Mouse (Mus musculus): ENCODE measurements around the gene Bicral. TPM values are rescaled to one million over a fixed set of nuclear protein-coding genes. Genes with fewer than 3 reads are reported as not detected.

Gene Bicral
- polyA plus RNA-seq, 2 experiments: 5.4 to 17.7 TPM

DNA sequence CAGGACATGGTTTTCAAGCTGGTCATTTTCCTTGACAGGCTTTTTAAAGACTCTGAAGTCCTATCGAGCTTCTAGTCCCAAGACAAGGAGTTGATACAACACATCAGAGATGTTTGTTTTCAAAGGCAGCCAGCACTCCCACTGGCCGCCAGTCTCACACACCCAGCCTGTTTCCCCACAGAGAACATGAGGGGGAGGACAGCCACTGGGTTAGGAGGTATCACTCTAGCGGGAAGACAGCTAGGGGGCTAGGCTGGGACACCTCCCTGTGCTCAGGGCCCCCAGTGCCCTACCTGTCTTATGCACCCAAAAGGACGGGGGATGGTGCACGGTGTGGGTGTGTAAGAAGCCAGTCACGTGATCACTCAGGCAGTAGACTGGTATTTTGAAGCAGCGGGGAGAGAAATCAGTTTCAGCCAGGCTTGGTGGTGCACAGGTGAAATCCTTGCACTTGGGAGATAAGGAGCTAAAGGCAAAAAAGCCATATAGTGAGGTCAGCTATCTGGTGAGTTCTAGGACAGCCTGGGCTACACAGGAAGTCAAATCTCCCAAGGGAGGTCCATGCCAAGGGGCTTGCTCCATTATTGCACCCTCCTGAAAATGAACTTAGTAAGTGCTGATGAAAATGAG is 6.4 kb upstream of the Bicral start:
- H3K9ac ChIP-seq (ENCODE audit: low read depth, low read length, severe bottlenecking): no peak overlapping the region
- H3K9me3 ChIP-seq (ENCODE audit: control insufficient read depth, low read length): no peaks in the 10 kb centered on the region
- no peak for ATAC-seq (ENCODE audit: low FRiP score, low read depth)
- DNase-seq (ENCODE audit: low spot score): no peak
- no peaks in the 10 kb centered on the region for H3K27me3 ChIP-seq (ENCODE audit: control insufficient read depth, insufficient read depth, low read length)
- no peak overlapping the region for H3K27ac ChIP-seq (replicated peaks; ENCODE audit: low read depth, low read length)
- WGBS: 75% methylated on average over 7 of the region's 7 CpGs
- no peak overlapping the region for H3K4me3 ChIP-seq (replicated peaks; ENCODE audit: low read length)
- no peak overlapping the region for H3K4me2 ChIP-seq (replicated peaks; ENCODE audit: low read depth, low read length, severe bottlenecking)
- TF ChIP-seq POLR2A (IDR thresholded peaks at IDR 0.05; ENCODE audit: borderline replicate concordance, extremely low read depth, insufficient read depth, insufficient read length): no peak
- H3K36me3 ChIP-seq (ENCODE audit: control insufficient read depth, insufficient read depth, low read length): no peaks in the 10 kb centered on the region
- H3K4me1 ChIP-seq (ENCODE audit: control insufficient read depth, insufficient read depth, low read length): no peaks in the 10 kb centered on the region

DNA sequence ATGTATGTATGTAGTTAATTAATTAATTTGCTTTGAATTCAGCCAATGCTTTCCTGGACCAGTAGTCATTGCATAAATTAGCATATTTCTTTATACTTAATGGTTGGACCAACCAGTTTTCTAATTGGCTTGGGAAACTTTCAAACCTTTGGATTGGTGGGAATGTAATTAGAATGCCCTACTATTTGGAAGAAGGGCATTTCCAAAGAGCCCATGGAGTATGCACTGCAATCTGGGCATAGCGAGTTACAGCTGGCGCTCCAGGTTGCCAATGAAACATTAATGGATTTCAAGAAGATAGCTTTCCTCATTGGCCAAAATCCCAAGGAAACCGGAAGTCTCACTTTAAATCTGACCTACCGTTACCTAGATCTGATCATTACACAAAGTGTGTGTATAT is 1.8 kb upstream of the Bicral start:
- H3K4me1 ChIP-seq (ENCODE audit: control insufficient read depth, insufficient read depth, low read length): peaks cover 7% of the 10 kb centered on the region
- H3K4me3 ChIP-seq (replicated peaks; ENCODE audit: low read length): no peak overlapping the region
- no peak for ATAC-seq (ENCODE audit: low FRiP score, low read depth)
- no peaks in the 10 kb centered on the region for H3K36me3 ChIP-seq (ENCODE audit: control insufficient read depth, insufficient read depth, low read length)
- DNase-seq (ENCODE audit: low spot score): no peak
- no peak overlapping the region for H3K27ac ChIP-seq (replicated peaks; ENCODE audit: low read depth, low read length)
- H3K4me2 ChIP-seq (replicated peaks; ENCODE audit: low read depth, low read length, severe bottlenecking): no peak overlapping the region
- no peaks in the 10 kb centered on the region for H3K9me3 ChIP-seq (ENCODE audit: control insufficient read depth, low read length)
- H3K9ac ChIP-seq (ENCODE audit: low read depth, low read length, severe bottlenecking): no peak overlapping the region
- WGBS: 84% methylated on average over 4 of the region's 4 CpGs
- no peaks in the 10 kb centered on the region for H3K27me3 ChIP-seq (ENCODE audit: control insufficient read depth, insufficient read depth, low read length)
- no peak for TF ChIP-seq POLR2A (IDR thresholded peaks at IDR 0.05; ENCODE audit: borderline replicate concordance, extremely low read depth, insufficient read depth, insufficient read length)

DNA sequence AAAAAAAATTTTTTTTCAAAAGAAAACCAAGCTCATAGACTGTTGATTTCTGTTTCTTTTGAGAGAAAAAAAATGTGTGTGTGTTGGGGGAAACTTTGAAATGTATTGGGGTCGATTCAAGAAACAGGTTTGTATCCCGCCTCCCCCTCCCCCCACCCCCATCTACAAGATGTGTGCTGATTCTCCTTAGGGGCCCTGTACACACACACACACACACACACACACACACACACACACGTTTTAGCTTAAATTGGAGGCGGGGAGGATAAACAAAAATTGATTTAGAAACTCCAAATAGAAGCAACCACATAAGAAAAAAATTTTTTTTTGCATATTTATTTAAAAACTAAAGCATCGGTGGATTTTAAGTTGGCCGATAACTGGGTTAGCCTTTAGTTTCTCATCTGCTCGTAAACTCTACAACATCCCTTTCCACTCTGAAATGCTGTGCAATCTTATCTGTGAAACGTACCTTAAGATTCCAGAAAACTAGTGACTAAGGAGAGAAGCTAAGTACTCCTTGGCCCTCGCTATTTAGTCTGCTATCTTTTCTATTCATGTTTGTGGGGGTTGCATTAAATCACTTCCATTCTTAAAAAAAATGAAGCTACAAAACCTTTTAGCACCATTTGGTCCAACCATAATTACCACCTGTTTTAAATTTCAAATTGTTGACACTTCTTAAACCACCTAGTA is 615 bp upstream of the Bicral start:
- H3K4me2 ChIP-seq (replicated peaks; ENCODE audit: low read depth, low read length, severe bottlenecking): peak overlapping the region; percentile 62
- WGBS: 8% methylated on average over 9 of the region's 9 CpGs
- DNase-seq (ENCODE audit: low spot score) (peak; percentile 53), ATAC-seq (ENCODE audit: low FRiP score, low read depth) (no peak)
- peak overlapping the region; percentile 100 for H3K27ac ChIP-seq (replicated peaks; ENCODE audit: low read depth, low read length)
- no peak for TF ChIP-seq POLR2A (IDR thresholded peaks at IDR 0.05; ENCODE audit: borderline replicate concordance, extremely low read depth, insufficient read depth, insufficient read length)
- H3K36me3 ChIP-seq (ENCODE audit: control insufficient read depth, insufficient read depth, low read length): peaks cover 6% of the 10 kb centered on the region; the same call in 1 of the 2 replicates
- no peaks in the 10 kb centered on the region for H3K27me3 ChIP-seq (ENCODE audit: control insufficient read depth, insufficient read depth, low read length)
- peak overlapping the region; percentile 98 for H3K4me3 ChIP-seq (replicated peaks; ENCODE audit: low read length)
- H3K4me1 ChIP-seq (ENCODE audit: control insufficient read depth, insufficient read depth, low read length): peaks cover 18% of the 10 kb centered on the region
- H3K9me3 ChIP-seq (ENCODE audit: control insufficient read depth, low read length): no peaks in the 10 kb centered on the region
- H3K9ac ChIP-seq (ENCODE audit: low read depth, low read length, severe bottlenecking): peak overlapping the region; percentile 100

DNA sequence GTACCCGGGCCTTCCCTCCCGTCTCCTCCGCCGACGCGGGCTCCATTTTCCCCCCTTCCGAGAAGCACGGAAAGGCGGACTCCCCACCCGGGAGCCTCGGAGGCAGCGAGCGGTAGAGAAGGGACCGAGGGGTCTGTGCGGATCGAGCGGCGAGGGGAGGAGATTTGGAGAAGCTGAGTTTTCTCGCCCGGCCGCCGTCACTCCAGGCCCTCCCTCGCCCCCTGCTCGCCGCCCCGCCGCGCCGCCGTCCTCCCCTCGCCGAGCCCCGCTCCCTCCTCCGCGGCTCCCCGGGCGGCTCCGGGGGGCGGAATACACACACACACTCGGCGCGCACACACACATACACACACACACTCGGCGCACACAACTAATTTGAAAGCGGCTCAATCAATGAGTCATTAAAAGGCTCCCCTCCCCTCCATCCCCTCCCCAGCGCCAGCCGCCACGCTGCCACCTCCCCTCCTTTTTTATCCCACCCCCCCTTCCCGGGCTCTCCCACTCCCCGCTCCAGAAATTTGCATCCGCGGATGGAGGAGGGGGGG is 850 bp downstream of the Bicral start:
- 0% methylated on average over 11 of the region's 52 CpGs for WGBS
- ATAC-seq (ENCODE audit: low FRiP score, low read depth): peak; percentile 74
- Histone ChIP-seq H3K9me3 (ENCODE audit: control insufficient read depth, low read length) (no peaks in the 10 kb centered on the region), H3K27me3 (ENCODE audit: control insufficient read depth, insufficient read depth, low read length) (no peaks in the 10 kb centered on the region), H3K4me3 (replicated peaks; ENCODE audit: low read length) (peak overlapping the region; percentile 98), H3K4me1 (ENCODE audit: control insufficient read depth, insufficient read depth, low read length) (peaks cover 21% of the 10 kb centered on the region), H3K27ac (replicated peaks; ENCODE audit: low read depth, low read length) (peak overlapping the region; percentile 100), H3K36me3 (ENCODE audit: control insufficient read depth, insufficient read depth, low read length) (peaks cover 6% of the 10 kb centered on the region; the same call in 1 of the 2 replicates), H3K9ac (ENCODE audit: low read depth, low read length, severe bottlenecking) (peak overlapping the region; percentile 100), H3K4me2 (replicated peaks; ENCODE audit: low read depth, low read length, severe bottlenecking) (peak overlapping the region; percentile 62)
- 0 out of 2 replicates have a peak, but pooled peaks have one; percentile 14 for TF ChIP-seq POLR2A (IDR thresholded peaks at IDR 0.05; ENCODE audit: borderline replicate concordance, extremely low read depth, insufficient read depth, insufficient read length)
- DNase-seq (ENCODE audit: low spot score): peak; percentile 84

DNA sequence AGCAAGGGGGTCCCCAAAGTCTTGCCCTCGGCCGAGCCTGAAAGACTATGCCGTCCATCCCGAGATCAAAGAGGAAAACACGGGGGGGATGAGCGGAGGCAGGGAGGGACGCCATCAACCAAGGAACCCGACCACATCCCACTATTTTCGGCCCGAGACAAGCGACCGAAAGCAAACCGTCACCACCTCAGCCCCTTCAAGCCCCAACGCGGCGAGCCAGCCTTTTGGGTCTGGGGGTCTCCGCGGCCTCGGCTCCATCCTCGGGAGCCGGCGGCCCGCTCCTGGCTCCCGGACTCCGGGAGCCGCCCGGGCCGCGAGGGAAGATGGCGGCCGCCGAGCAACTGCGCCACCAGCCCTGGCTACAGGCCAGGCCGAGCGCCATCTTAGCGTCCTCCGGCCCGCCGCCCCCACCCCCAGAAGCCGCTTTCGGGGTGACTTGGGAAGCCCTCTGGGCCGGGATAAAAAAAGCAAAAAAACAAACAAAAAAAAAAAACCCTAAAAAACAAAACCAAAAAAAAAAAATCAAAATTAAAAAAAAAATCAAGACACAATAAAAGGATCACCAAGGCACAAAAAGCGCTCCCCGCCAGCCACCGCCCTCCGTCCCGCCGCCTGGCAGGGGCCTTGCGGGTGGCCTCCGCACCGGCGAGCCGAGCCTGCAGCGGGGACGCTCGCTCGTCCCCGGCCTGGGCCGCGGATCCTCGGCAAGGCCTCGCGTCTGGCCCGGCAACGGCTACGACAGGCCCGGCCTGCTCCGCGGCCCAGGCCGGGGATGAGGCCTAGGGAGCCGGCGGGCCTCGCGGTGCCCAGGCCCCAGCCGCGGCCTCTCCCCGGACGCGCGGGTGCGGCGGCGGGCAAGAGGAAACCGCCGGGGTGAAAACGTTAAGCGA is 1.6 kb downstream of the Bicral start:
- Histone ChIP-seq H3K4me1 (ENCODE audit: control insufficient read depth, insufficient read depth, low read length) (peaks cover 21% of the 10 kb centered on the region), H3K4me3 (replicated peaks; ENCODE audit: low read length) (peak overlapping the region; percentile 98), H3K9ac (ENCODE audit: low read depth, low read length, severe bottlenecking) (peak overlapping the region; percentile 100), H3K9me3 (ENCODE audit: control insufficient read depth, low read length) (no peaks in the 10 kb centered on the region), H3K4me2 (replicated peaks; ENCODE audit: low read depth, low read length, severe bottlenecking) (peak overlapping the region; percentile 62), H3K27ac (replicated peaks; ENCODE audit: low read depth, low read length) (peak overlapping the region; percentile 100), H3K27me3 (ENCODE audit: control insufficient read depth, insufficient read depth, low read length) (no peaks in the 10 kb centered on the region), H3K36me3 (ENCODE audit: control insufficient read depth, insufficient read depth, low read length) (peaks cover 6% of the 10 kb centered on the region; the same call in 1 of the 2 replicates)
- ATAC-seq (ENCODE audit: low FRiP score, low read depth): peak; percentile 27; the same call in 1 of the 2 replicates
- DNase-seq (ENCODE audit: low spot score): peak; percentile 90
- under 1% methylated on average over 85 of the region's 87 CpGs for WGBS
- TF ChIP-seq POLR2A (IDR thresholded peaks at IDR 0.05; ENCODE audit: borderline replicate concordance, extremely low read depth, insufficient read depth, insufficient read length): peak; percentile 40; the same call in 1 of the 2 replicates
